Mouse (Mus musculus): ENCODE data around the gene Adgrf3.

DNA sequence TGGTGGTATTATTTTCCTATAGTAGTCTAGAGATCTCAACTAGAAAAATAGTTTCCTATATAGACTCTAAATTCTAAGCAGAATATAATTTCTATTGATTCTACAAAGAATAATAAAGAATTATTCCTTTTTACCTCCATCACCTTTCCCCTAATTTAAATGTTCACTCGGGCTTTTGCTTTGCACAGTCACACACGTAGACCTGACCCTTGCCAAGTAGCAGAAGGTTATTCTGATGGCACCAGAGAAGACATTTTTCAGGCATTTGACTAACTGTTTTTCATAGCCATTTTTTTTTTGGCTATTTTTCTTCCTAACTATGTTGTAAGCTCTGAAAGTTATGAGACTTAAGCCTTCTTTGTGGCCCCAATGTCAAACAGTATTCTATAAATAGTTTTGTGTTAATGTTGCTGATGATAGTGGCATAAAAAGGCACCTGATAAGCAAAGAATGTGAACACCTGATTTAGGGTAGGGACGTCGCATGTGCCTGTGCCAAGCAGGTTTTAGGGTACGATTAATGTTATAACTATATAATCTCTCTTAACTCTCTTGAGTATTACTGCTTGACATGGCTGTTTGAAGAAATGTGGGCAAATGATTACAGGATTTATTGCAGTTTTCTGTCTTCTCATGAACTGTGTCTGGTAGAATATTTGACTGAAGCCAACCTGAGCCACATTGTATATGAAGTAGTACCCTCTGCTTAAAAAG is 40.1 kb downstream of the Adgrf3 start:
- no peak for TF ChIP-seq CTCF (IDR thresholded peaks at IDR 0.05; ENCODE audit: control insufficient read depth, insufficient read depth, insufficient read length)
- no peak for TF ChIP-seq FOSL1 (IDR thresholded peaks at IDR 0.05; ENCODE audit: insufficient read depth, low read length, poor library complexity, severe bottlenecking)
- TF ChIP-seq MAX (IDR thresholded peaks at IDR 0.05), result no peak

Measured in C2C12 (cell line).